Mouse (Mus musculus) ovary, postnatal 10 days (tissue): ENCODE data around the gene Rragb.
"Not testable (repeated sequence)": the region's sequence is repeated elsewhere in the genome, so short reads cannot be mapped to it uniquely, and the experiment has no call there.

Experiments used
- DNase-seq: peaks from one replicate; pipeline ENCODE4 v3.0.0; 2022; ENCODE audit warnings: low spot score

The Rragb gene

DNA sequence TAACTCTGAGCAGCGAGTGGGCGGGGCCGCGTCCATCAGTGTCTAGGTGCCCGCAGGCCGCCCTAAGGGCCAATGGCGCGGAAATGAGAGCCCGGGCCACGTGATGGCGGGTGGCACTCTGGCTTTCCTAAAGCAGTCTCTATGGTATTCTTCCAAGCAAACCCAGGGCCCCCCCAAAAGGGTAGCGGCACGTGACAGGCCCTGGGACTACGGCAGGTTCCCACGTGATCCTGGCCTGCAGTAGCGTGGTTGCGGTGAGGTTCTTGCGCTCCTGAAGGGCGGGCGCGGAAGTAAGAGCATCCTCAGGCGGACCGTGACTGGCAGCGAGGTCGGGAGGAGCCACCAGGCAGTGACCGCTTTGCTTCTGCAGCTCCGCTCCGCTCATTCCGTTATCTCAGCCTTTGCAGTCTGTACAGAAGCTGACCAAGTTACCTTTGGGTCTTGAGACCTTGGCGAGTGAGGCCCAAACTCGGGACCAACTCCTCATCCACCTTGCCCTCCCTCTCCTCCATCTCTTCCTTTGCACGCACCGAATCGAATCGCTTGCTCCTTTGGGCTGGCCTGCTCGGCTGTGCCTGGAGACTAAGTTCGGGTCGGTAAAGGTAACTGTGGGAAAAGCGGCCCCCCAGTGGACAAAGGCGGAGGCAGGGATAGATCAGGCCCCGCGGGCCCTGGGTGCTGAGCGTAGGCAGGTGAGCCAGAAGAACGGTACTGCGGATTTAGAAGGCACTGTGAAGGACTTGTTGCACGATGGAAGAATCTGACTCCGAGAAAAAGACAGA is at the start of gene Rragb:
TSS of gene Rragb (plus strand) at position 248 of the 782 bp plus-strand sequence.
- peak; percentile 6 for DNase-seq

DNA sequence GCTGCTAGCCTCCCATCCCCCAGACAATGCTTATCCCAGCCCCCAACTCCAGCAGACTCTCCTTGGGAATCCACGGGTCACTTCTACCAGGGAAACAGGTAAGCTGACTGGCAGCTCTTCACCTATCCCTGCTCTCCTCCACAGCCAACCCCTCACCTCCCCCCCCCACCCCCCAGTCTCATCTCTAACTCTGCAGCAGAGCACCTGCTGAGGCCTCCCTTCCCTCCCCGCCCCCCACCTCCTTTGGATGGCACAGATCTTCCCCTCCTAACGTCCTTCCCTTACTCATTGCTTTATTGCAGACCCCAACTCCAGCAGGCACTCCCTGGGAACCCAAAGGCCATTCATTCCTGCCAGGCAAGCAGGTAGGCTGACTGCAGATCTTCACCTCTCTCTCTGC is 21.3 kb upstream of the Rragb start, which contains the start of gene Foxr2:
TSS of gene Foxr2 (plus strand) at position 301 of the 400 bp plus-strand sequence.
- no peak for DNase-seq

DNA sequence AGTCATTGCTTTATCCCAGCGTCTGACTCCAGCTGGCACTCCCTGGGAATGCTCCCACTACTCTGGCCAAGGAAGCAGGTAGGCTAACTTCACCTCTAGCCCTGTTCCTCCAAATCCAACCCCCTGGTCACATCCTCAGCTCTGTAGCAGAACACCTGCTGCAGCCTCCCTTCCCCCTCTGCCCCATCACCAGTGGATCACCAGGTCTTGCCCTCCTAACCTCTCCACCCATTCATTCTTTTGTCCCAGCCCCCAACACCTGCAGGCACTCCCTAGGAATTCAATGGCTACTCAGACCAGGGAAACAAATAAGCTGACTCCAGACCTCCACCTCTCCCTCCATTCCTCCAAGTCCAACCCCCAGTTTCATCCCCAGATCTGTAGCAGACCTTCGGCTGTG is 20.8 kb upstream of the Rragb start:
- no peak for DNase-seq

DNA sequence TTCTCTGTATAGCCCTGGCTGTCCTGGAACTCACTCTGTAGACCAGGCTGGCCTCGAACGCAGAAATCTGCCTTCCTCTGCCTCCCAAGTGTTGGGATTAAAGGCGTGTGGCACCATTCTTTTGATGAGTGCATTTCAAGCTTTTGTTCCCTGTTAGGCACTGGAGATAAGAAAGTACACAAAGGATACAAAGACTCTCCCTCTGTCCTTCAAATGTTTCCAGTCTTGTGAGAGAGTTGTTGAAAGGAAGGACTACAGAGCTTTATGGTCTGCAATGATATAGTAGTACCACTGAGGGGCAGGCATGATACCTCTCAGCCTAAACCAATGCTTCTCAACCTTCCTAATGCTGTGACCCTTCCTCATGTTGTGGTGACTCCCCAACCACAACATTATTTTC is 2.9 kb downstream of the Rragb start:
- DNase-seq: no peak

DNA sequence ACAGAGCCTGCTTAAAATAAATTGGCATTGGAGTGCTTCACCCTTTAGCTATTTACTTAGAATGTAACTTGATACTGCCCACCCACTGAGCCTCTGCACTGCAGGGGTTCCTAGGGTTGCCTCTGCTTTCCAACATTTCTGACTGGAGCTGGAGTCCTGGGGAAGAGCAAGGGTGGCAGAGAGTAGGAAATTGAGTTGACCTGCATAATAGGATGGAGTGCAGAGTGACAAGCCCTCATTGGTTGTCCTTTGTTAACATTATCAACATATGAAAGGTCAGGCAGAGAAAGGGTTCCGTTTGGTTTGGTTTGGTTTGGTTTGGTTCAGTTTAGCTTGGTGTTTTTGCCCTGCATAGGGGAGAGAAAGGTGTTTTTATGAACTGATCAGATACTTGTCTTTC is 12.0 kb downstream of the Rragb start:
- DNase-seq: no peak

DNA sequence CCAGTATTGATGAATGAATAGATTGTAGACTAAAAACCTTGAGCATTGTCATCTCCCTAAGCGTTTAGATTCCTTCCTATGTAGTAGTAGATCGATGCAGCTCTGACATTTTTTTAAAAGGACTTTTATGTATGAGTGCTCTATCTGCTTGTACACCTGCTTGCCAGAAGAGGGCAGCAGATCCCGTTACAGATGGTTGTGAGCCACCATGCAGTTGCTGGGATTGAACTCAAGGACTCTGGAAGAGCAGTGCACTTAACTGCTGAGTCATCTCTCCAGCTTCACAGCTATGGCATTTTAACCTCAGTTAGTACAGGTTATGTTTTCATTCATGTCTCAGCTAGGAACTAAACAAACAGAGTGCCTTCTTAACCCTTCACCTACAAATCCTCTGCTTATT is 15.5 kb downstream of the Rragb start:
- DNase-seq: no peak

DNA sequence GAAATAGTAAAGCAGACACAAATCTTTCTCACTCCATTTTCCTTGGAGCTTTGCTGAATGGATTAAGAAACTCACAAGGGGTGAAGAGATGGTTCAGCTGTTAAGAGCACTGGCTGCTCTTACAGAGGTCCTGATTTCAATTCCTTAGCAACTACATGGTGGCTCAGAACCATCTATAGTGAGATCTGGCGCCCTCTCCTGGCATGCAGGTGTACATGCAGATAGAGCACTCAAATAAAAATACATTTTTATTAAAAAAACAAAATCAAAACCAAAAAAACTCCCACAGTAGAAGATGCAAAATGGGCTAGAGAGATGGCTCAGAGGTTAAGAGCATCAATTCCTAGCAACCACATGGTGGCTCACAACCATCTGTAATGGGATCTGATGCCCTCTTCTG is 35.0 kb downstream of the Rragb start:
- DNase-seq: no peak

DNA sequence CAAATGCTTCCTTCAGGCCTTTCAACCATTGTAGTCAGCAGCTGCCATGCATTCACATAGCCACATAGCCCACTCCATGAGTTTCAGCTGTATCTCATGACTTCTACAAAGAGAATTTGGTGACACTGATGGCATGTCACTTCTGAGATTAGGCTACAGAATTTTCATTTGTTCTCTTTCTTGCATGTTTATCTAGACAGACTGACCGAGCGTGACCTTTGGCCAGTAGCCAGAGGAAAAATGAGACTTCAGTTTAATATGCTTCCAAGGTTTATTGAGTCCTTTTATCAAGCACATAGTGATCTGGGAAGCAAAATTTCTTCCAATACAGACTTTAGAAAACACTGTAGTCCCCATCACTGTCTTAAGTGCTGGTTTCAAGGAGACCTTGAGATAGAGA is 42.4 kb downstream of the Rragb start:
- no peak for DNase-seq

DNA sequence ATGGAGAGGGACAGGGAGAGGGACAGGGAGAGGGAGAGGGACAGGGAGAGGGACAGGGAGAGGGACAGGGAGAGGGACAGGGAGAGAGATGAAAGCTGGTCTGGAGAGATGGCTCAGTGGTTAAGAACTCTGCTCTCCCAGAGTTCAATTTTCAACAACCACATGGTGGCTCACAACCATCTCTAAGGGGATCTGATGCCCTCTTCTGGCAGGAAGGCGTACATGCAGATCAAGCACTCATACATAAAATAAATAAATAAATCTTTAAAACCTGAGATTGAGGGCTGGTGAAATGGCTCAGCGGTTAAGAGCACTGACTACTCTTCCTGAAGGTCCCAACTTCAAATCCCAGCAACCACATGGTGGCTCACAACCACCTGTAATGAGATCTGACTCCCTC is 59.4 kb downstream of the Rragb start:
- not testable (repeated sequence) for DNase-seq

DNA sequence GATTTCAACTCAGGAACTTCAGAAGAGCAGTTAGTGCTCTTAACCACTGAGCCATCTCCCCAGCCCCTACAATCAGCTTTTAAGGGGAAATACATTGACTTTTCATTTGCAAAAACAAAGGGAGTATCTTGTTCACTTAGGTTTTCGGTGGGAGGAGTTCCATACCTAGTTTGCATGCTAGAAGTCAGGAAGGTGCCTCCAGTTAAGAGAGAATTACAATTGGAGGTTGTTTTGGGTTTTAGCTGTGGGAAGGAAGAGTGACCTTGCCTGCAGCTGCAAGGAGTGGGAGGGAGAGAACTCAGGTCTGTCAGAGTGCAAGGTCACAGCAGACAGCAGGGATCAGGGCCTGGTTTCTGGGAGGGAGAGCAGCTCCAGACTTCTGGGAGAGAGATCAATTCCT is 71.3 kb downstream of the Rragb start:
- no peak for DNase-seq
